Mouse (Mus musculus) central nervous system, embryonic 18 days (tissue): Measurements from ENCODE around the gene Bpifb2. TPM values are rescaled to one million over a fixed set of nuclear protein-coding genes. Genes with fewer than 3 reads are reported as not detected.

Experiments used
- polyA plus RNA-seq: library from polyadenylated mRNA; depleted of rRNA; stranded (reverse); fragments of >200 nt; gene quantifications from 2 replicates; pipeline ENCODE4 v1.2.3, GENCODE M21; 2012; rRNA removed

Gene Bpifb2
- 0.07 and 0.16 TPM in 2 replicates for polyA plus RNA-seq

DNA sequence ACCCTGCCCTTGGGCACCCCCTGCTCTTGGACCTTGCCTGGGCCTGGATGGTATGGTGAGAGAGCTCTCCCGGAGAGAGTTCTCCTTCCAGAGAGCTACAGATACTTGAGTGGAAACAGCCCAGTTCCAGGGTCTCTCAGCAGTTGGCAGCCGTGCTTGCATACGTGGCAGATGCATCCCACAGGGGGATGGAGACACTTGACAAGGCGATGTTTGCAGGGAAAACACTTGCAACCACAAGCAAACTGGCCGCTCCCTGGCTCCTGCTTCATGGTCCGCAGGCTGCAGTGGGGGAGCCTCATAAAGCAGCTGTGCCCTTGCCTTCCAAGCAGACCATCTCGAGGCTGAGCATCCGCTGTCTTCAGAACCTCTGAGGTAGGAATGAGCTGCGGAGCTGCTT lies at the start of gene Bpifb2:
Bpifb2 (plus strand) TSS at position 301 of the 400 bp plus-strand sequence.

DNA sequence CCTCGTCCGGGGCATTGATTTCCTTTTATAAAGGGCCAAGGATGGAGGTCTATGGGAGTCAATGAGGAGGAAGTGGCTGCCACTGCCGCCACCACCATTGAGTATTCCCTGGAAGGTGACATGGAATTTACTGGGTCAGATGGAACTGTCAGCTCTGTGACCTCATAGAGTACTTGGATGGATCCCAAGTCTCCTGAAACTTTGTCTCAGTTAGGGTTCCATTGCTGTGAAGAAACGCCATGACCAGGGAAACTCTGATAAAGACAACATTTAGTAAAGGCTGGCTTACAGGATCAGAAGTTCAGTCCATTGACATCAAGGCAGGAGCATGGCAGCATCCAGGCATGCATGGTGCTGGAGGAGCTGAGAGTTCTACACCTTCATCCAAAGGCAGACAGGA lies 3.9 kb upstream of the Bpifb2 start, which contains the start of gene Sun5:
Sun5 (minus strand) TSS at position 101 of the 400 bp plus-strand sequence.

DNA sequence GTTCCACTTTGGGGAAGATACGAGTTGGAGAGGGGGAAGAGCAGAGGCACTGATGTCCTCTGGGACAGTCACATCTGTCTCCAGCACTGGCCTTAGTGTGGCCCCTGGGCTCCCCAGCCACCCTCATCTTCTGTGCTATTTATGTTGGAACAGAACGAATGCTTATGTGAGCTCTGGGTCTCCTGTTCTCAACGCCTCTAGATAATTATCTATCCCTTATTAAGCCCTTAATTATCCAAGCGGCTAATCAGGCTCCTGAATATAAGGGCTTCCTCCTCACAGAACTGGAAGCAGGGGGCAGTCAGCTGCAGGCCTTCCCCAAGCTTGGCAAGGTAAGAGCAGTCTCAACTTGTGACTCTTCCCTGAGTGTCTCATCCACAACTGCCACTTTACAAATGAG lies 25.2 kb downstream of the Bpifb2 start, which contains the start of gene Bpifb6:
Bpifb6 (plus strand) TSS at position 301 of the 400 bp plus-strand sequence.

DNA sequence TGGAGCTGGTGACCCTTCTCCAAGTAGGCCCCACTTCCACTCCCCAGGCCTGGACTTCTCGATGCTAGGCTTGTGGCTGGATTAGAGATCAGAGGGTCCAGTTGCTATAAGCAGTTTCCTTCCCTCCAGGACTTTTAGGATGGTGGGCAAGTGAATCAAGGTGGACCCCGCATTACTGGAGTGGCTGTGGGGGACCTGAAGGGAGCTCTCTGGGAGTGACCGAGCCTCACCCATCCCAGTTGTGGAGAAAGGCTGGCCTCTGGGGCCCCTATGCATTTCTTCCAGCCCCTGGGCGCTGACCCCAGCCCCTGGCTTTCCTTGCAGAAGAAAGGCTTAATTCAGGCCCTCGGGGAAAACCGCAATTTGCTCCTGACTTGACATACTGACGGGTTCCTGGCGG lies 43.1 kb downstream of the Bpifb2 start, which contains the start of gene Bpifb3:
Bpifb3 (plus strand) TSS at position 301 of the 400 bp plus-strand sequence.

DNA sequence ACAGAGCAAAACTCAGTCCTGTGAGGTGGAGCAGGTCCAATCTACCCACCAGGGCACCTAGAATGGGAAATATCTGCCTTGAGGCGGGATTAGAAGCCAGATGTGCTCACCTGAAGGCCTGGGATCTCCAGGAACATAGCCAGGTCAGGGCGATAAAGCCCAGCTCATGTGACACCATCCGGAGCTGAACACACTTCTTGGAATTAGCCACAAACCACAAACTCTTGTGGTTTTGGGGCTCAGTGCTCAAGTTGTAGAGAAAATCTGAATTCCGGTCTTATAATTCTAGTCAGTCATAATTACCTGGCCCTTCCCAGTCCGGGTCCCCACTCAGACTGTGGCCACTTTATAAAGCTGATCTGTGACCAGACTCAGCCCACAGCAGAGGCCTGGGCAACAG lies 63.0 kb downstream of the Bpifb2 start, which contains the start of gene Bpifb4:
Bpifb4 (plus strand) TSS at position 370 of the 400 bp plus-strand sequence.

Other genes with a start within 250 kb of the Bpifb2 start
- 53.4 and 55.7 TPM in 2 replicates for gene Commd7, start 242.3 kb upstream of the Bpifb2 start, polyA plus RNA-seq
- gene Dnmt3b, start 225.6 kb upstream of the Bpifb2 start, polyA plus RNA-seq, result 3.1 and 3.3 TPM in 2 replicates
- 0.05 TPM in 1 of 2 replicates, not detected in the other for gene Dnmt3c, start 178.4 kb upstream of the Bpifb2 start, polyA plus RNA-seq
- 69.2 and 84.0 TPM in 2 replicates for gene Mapre1, start 133.8 kb upstream of the Bpifb2 start, polyA plus RNA-seq
- gene Efcab8, start 95.1 kb upstream of the Bpifb2 start, polyA plus RNA-seq, result 0.09 and 0.16 TPM in 2 replicates
- not detected in 2 replicates for gene Sun5, start 4.0 kb upstream of the Bpifb2 start, polyA plus RNA-seq
- gene Bpifb6, start 25.3 kb downstream of the Bpifb2 start, polyA plus RNA-seq, result 0.09 TPM in 1 of 2 replicates, not detected in the other
- not detected in 2 replicates for gene Bpifb3, start 43.2 kb downstream of the Bpifb2 start, polyA plus RNA-seq
- gene Bpifb4, start 63.2 kb downstream of the Bpifb2 start, polyA plus RNA-seq, result 0.05 and 0.27 TPM in 2 replicates
- gene Bpifa6, start 99.9 kb downstream of the Bpifb2 start, polyA plus RNA-seq, result not detected in 2 replicates
- not detected in 2 replicates for gene Bpifa2, start 133.2 kb downstream of the Bpifb2 start, polyA plus RNA-seq